Mouse (Mus musculus) skeletal muscle tissue, postnatal 0 days (tissue): Measurements from ENCODE around the gene Cdkl1. TPM values are rescaled to one million over a fixed set of nuclear protein-coding genes. Genes with fewer than 3 reads are reported as not detected.

Source experiments
- microRNA counts: library from miRNA; unstranded; fragments of <30 nt; microRNA quantifications from one replicate; lab custom pipeline; 2015
- microRNA-seq, 2 experiments: library from miRNA; unstranded; fragments of <30 nt; microRNA quantifications; one replicate each; pipeline ENCODE4; 2016
- polyA plus RNA-seq: library from polyadenylated mRNA; unstranded; fragments of >200 nt; fragmentation: Nextera tagmentation; extraction: Ambion mirVana; gene quantifications from 2 replicates; pipeline ENCODE4 v1.2.1, GENCODE M21; 2015

Cdkl1 gene
- 1.6 and 2.1 TPM in 2 replicates for polyA plus RNA-seq

GRCm38 (mm10) chr12:69790530-69791505 is at the start of gene Cdkl1:
Gene Cdkl1 (minus strand): TSS chr12:69791267.

GRCm38 (mm10) chr12:69724711-69725460 is 66.2 kb downstream of the Cdkl1 start, which contains the start of the genes L2hgdh and Atp5s:
Gene L2hgdh (minus strand): TSS chr12:69724873.
Gene Atp5s (plus strand): TSS chr12:69724950.

MicroRNAs within 50 kb of the gene (microRNA counts, 519-probe panel; counts per million panel counts)
- 296 counts per million, percentile 58 among the panel's probes with 10 or more counts for microRNA mmu-miR-681 (lab: Ali Mortazavi, UCI)

Small RNA genes lying within 50 kb of the gene (microRNA-seq; reads per million reads assigned to microRNA genes)
- 0 reads per million in 2 experiments for gene Mir681

Other genes with a start within 250 kb of the Cdkl1 start
- gene Vcpkmt, start 208.2 kb downstream of the Cdkl1 start, polyA plus RNA-seq: 6.6 and 9.7 TPM in 2 replicates
- gene Sos2, start 109.4 kb downstream of the Cdkl1 start, polyA plus RNA-seq: 7.9 and 9.3 TPM in 2 replicates
- 29.1 and 31.6 TPM in 2 replicates for gene L2hgdh, start 66.4 kb downstream of the Cdkl1 start, polyA plus RNA-seq
- gene Atp5s, start 66.3 kb downstream of the Cdkl1 start, polyA plus RNA-seq: 19.9 and 23.8 TPM in 2 replicates
- gene Atl1, start 101.3 kb upstream of the Cdkl1 start, polyA plus RNA-seq: 2.6 and 3.5 TPM in 2 replicates
- 18.1 and 20.8 TPM in 2 replicates for gene Map4k5, start 101.9 kb upstream of the Cdkl1 start, polyA plus RNA-seq
- gene Sav1, start 195.7 kb upstream of the Cdkl1 start, polyA plus RNA-seq: 9.4 and 9.8 TPM in 2 replicates